Mouse (Mus musculus) splenic B cell, adult 2 months (primary cell): ENCODE data around the gene Arhgap22.

Experiments used
- DNase-seq: peaks from one replicate; pipeline ENCODE4 v3.0.0-alpha.2; 2011; ENCODE audit warnings: low read depth, low spot score
- H3K27me3 ChIP-seq: 2 replicates; pipeline ENCODE4 v1.6.1; 2012; ENCODE audit warnings: mild to moderate bottlenecking, low read length, moderate library complexity, mixed read lengths; ENCODE audit not compliant: control insufficient read depth, poor library complexity, insufficient read depth, severe bottlenecking
- H3K36me3 ChIP-seq: 2 replicates; pipeline ENCODE4 v1.6.1; 2012; ENCODE audit warnings: mild to moderate bottlenecking, low read length, moderate library complexity, mixed read lengths; ENCODE audit not compliant: control insufficient read depth, poor library complexity, insufficient read depth, severe bottlenecking

Arhgap22 gene

GRCm38 (mm10) chr14:33348146-33348545 lies 134.3 kb downstream of the Arhgap22 start:
- no peaks in the 10 kb centered on the region for H3K36me3 ChIP-seq
- no peaks in the 10 kb centered on the region for H3K27me3 ChIP-seq
- DNase-seq, result no peak

- Histone ChIP-seq H3K36me3 (no peaks in the 10 kb centered on the region), H3K27me3 (no peaks in the 10 kb centered on the region)
- DNase-seq, result no peak
Measured at GRCm38 (mm10) chr14:33351019-33351418, 137.2 kb downstream of the Arhgap22 start.

GRCm38 (mm10) chr14:33351984-33352722 lies 138.3 kb downstream of the Arhgap22 start:
- DNase-seq, result no peak
- H3K27me3 ChIP-seq, result no peaks in the 10 kb centered on the region
- H3K36me3 ChIP-seq, result no peaks in the 10 kb centered on the region

DNA sequence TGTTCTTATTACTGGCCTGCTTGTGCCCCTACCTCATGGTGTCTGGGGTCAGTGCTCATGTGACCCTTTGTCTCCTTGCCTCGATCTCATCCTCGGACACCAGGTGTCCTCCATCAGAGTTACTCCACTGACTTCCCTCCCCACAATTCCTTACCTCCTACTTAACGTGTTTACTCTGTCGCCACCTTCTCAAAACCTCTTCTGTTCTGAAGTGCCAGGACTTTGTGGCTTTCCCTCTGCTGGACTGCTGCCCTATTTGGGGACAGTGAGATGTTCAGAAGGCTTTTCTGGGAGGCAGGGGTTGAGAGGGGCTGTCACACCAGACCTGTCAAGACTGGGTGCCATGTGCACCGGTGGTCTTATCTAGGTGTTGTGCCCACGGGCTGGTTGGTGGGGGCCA lies 139.1 kb downstream of the Arhgap22 start:
- Histone ChIP-seq H3K27me3 (no peaks in the 10 kb centered on the region), H3K36me3 (no peaks in the 10 kb centered on the region)
- DNase-seq, result no peak

DNA sequence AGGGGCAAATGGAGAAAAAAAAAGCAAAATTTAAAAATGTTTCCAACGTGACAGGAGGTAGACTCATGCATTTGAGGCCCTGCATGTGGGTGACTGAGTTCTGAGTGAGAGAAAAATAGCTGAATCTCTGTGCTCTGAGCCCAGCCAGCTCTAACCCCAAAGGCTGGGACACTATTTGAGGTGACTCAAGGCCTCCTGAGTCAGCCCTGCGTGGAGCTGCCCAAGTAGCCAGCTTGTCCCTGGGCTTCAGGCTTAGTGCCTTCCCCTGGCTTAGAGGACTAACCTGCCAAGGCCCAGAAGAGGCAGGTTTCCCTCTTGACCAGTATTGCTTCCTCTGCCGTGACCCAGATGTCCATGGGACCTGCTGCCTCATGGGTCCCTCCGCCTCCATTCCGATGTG lies 141.4 kb downstream of the Arhgap22 start:
- H3K27me3 ChIP-seq, result no peaks in the 10 kb centered on the region
- DNase-seq, result no peak
- H3K36me3 ChIP-seq, result no peaks in the 10 kb centered on the region

GRCm38 (mm10) chr14:33357600-33358368 lies 144.0 kb downstream of the Arhgap22 start:
- DNase-seq, result no peak
- no peaks in the 10 kb centered on the region for H3K27me3 ChIP-seq
- no peaks in the 10 kb centered on the region for H3K36me3 ChIP-seq

- Histone ChIP-seq H3K36me3 (no peaks in the 10 kb centered on the region), H3K27me3 (no peaks in the 10 kb centered on the region)
- no peak for DNase-seq
Measured at GRCm38 (mm10) chr14:33358891-33359290, 145.1 kb downstream of the Arhgap22 start.

DNA sequence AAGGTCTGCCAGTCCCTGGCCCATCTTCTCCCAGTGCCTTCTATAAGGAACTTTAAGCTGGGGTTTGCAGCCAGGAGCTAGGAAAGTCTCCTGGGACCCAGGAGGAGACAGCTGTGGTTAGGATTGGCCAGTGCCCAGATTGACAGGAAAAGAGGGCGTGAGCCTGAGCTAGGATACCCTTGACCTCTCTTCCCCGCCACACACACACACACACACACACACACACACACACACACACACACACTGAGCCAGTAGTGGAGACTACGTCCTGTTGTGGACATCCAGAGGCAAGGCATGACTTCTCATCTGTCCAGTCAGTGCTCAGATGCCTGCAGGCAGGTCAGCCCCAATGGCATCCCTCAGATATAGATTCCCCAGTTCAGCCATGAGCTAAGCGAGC lies 147.7 kb downstream of the Arhgap22 start:
- DNase-seq, result no peak
- no peaks in the 10 kb centered on the region for H3K27me3 ChIP-seq
- no peaks in the 10 kb centered on the region for H3K36me3 ChIP-seq

GRCm38 (mm10) chr14:33362122-33362521 lies 148.3 kb downstream of the Arhgap22 start:
- Histone ChIP-seq H3K27me3 (no peaks in the 10 kb centered on the region), H3K36me3 (no peaks in the 10 kb centered on the region)
- no peak for DNase-seq

- no peak for DNase-seq
Measured at GRCm38 (mm10) chr14:33362807-33363206, 149.0 kb downstream of the Arhgap22 start.

DNA sequence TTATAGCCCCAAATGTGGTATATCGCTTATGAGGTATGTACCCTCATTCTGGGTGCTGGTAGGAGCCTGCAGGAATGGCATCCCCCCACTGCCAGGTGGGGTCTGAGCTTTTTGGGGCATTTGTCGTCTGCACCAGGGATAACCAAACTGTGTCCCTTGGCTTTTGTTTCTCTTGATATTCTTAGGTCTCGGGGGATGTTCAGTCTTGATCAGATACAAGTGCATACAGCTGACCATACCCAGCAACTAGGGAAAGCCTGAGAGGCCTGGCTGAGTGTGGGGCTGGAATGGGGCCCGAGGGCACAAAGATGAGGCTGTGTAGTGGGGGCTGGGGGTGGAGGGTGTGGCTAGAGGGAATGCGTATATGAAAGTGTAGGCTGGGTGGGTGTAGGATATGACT lies 149.8 kb downstream of the Arhgap22 start:
- H3K27me3 ChIP-seq, result no peaks in the 10 kb centered on the region
- H3K36me3 ChIP-seq, result no peaks in the 10 kb centered on the region
- no peak for DNase-seq

More at GRCm38 (mm10) chr14:33362807-33363206, 149.0 kb downstream of the Arhgap22 start:
- Histone ChIP-seq H3K27me3 (no peaks in the 10 kb centered on the region), H3K36me3 (no peaks in the 10 kb centered on the region)

GRCm38 (mm10) chr14:33364061-33364460 lies 150.2 kb downstream of the Arhgap22 start:
- Histone ChIP-seq H3K27me3 (no peaks in the 10 kb centered on the region), H3K36me3 (no peaks in the 10 kb centered on the region)

DNA sequence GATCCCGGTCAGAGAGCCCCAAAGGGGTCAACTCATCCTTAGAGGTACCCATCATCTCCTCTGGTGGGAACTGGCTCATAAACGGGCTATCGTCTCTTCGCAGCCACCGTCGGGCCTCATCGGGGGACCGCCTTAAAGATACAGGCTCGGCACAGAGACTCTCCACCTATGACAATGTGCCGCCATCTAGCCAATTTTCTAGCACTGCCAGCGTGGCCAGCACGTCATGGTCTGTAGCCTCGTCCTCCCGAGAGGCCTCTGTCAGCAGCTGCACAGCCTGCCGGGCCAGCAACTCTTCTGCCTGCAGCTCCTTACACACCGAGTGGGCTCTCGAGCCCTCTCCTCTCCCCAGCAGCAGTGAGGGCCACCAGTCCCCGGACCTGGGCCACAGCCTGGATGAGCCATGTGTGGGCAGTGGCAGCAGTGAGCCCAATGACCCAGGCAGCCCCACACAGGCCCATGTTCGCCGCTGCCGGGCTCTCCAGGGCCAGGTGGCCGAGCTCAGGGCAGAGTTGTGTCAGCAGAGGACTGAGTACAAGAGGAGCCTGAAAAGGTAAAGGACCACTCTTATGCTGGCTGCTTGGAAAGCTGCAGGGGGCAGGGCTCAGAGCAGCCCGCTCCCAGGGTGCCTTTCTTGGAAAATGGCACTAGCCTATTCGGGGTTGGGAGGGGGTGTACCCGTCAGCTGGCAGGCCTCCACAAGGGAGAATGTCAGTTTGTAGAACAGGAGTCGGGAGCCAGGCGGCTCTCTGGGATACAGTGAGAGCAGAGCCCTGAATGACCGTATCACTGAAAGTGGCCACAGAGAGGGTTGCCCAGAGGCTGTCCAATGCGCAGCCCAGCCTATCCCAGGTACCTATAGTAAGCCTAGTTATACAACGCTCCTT lies 153.3 kb downstream of the Arhgap22 start:
- no peak for DNase-seq
- Histone ChIP-seq H3K36me3 (no peaks in the 10 kb centered on the region), H3K27me3 (no peaks in the 10 kb centered on the region)

More at GRCm38 (mm10) chr14:33364061-33364460, 150.2 kb downstream of the Arhgap22 start:
- no peak for DNase-seq

DNA sequence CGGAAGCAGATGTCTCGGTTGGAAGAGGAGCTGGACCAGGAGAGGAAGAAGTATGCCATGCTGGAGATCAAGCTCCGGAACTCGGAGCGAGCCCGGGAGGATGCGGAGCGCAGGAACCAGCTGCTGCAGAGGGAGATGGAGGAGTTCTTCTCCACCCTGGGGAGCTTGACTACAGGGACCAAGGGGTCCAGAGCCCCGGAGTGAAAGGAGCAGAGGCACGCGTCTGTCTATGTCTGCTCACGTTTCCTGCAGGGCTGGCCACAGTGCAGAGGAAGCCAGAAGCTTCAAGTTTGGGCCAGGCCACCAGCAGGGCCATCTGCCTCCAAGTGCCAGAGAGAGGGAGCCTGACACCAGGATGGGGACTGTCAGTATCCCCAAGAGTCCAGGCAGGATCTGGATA lies 155.5 kb downstream of the Arhgap22 start:
- Histone ChIP-seq H3K27me3 (no peaks in the 10 kb centered on the region), H3K36me3 (no peaks in the 10 kb centered on the region)
- DNase-seq, result no peak
